ENCODE assay signal across 25 mouse cellular contexts in genomic region chr4:120180535-120180934, GRCm38 (mm10). TPM values are rescaled to one million over a fixed set of nuclear protein-coding genes. Genes with fewer than 3 reads are reported as not detected.
DNase-seq lines count a peak whose midpoint lies in the region; ATAC-seq and TF ChIP-seq lines count a peak whose summit lies in the region.
"Had no signal": no experiment of that assay in that cellular context is flagged by ENCODE, and none has a peak within 500 bp of the region (broad histone marks: within the 10 kb centered on the region; RNA-seq: fewer than 3 reads in every experiment).

No protein-coding gene starts in this region.

- H3K4me3 ChIP-seq in liver, adult 2 months (ENCODE audit: insufficient read depth, low read depth, low read length): no peak overlapping the region
- H3K4me3 ChIP-seq in liver, embryonic 11.5 days (ENCODE audit: low read depth, low read length): no peak overlapping the region
- no peak overlapping the region for H3K4me3 ChIP-seq in intestine, embryonic 15.5 days (replicated peaks)
- H3K4me3 ChIP-seq in intestine, postnatal 0 days (ENCODE audit: low read depth, low read length): no peak overlapping the region
- no peak overlapping the region for H3K4me3 ChIP-seq in stomach, postnatal 0 days (ENCODE audit: low read depth, low read length)
- H3K4me3 ChIP-seq: embryonic facial prominence, embryonic 10.5 days; embryonic facial prominence, embryonic 12.5 days; forebrain, embryonic 13.5 days had no signal

- no peak overlapping the region for H3K27ac ChIP-seq in liver, adult 2 months (replicated peaks; ENCODE audit: insufficient read depth, low read depth, low read length)
- H3K27ac ChIP-seq in liver, embryonic 11.5 days (ENCODE audit: low read depth, low read length): no peak overlapping the region
- no peak overlapping the region for H3K27ac ChIP-seq in intestine, embryonic 15.5 days
- H3K27ac ChIP-seq in intestine, postnatal 0 days (ENCODE audit: low read depth, low read length): no peak overlapping the region
- H3K27ac ChIP-seq in stomach, postnatal 0 days (replicated peaks): no peak overlapping the region
- H3K27ac ChIP-seq: embryonic facial prominence, embryonic 10.5 days; embryonic facial prominence, embryonic 12.5 days; forebrain, embryonic 13.5 days had no signal

- TF ChIP-seq CTCF in liver, adult 2 months (IDR thresholded peaks at IDR 0.05; ENCODE audit: low read depth, low read length): no peak
- peak; percentile 51 for TF ChIP-seq CTCF in intestine, postnatal 0 days (IDR thresholded peaks at IDR 0.05; ENCODE audit: low read depth)
- TF ChIP-seq CTCF in stomach, postnatal 0 days (IDR thresholded peaks at IDR 0.05; ENCODE audit: low read depth): no peak

- no peak for TF ChIP-seq POLR2A in liver, adult 2 months (IDR thresholded peaks at IDR 0.05; ENCODE audit: extremely low read depth, insufficient read depth, low read length)

- no peaks in the 10 kb centered on the region for H3K79me2 ChIP-seq in liver, adult 2 months (ENCODE audit: control insufficient read depth, insufficient read depth, low read length)

- DNase-seq in liver, adult 2 months (ENCODE audit: extremely low read depth, low read depth, low spot score): peak; percentile 14
- no peak for DNase-seq in liver, embryonic 11.5 days (ENCODE audit: low spot score)
- DNase-seq in stomach, postnatal 0 days (ENCODE audit: low spot score): no peak
- DNase-seq in testis, postnatal 14 days (ENCODE audit: low spot score): no peak
- no peak for DNase-seq in frontal cortex, postnatal 14 days (ENCODE audit: low spot score in 2 of 2)
- DNase-seq: adrenal gland, adult 8-10 months; adrenal gland, postnatal 14 days; adrenal gland, postnatal 36 days; B cell, adult 2 months; cerebellum, adult 11-12 months; cerebellum, adult 2 months; cerebellum, adult 9-10 months; cerebellum, postnatal 10 days; cerebellum, postnatal 25 days had no signal

- H3K9ac ChIP-seq in liver, adult 2 months (ENCODE audit: low read depth, low read length): no peak overlapping the region
- H3K9ac ChIP-seq in liver, embryonic 11.5 days (ENCODE audit: low read depth, low read length): no peak overlapping the region
- no peak overlapping the region for H3K9ac ChIP-seq in intestine, embryonic 15.5 days
- no peak overlapping the region for H3K9ac ChIP-seq in intestine, postnatal 0 days (ENCODE audit: low read depth, low read length)
- no peak overlapping the region for H3K9ac ChIP-seq in stomach, postnatal 0 days (ENCODE audit: low read length)
- H3K9ac ChIP-seq: embryonic facial prominence, embryonic 12.5 days; forebrain, embryonic 13.5 days had no signal

- TF ChIP-seq EP300 in stomach, postnatal 0 days (optimal IDR thresholded peaks at IDR 0.05): no peak

- no peaks in the 10 kb centered on the region for H3K4me1 ChIP-seq in liver, adult 2 months (ENCODE audit: control insufficient read depth, insufficient read depth, low read length)
- no peaks in the 10 kb centered on the region for H3K4me1 ChIP-seq in liver, embryonic 11.5 days (replicated peaks; ENCODE audit: control insufficient read depth, insufficient read depth, low read length)
- peaks cover 10% of the 10 kb centered on the region for H3K4me1 ChIP-seq in intestine, embryonic 15.5 days (replicated peaks)
- H3K4me1 ChIP-seq in intestine, postnatal 0 days (replicated peaks; ENCODE audit: control insufficient read depth, insufficient read depth, low read length): peaks cover 7% of the 10 kb centered on the region; the same call in 1 of the 2 replicates
- no peaks in the 10 kb centered on the region for H3K4me1 ChIP-seq in stomach, postnatal 0 days (replicated peaks; ENCODE audit: control insufficient read depth, insufficient read depth)
- H3K4me1 ChIP-seq: embryonic facial prominence, embryonic 12.5 days had no signal

- H3K27me3 ChIP-seq in liver, adult 2 months (ENCODE audit: control insufficient read depth, insufficient read depth, low read length): no peaks in the 10 kb centered on the region
- H3K27me3 ChIP-seq in liver, embryonic 11.5 days (replicated peaks; ENCODE audit: control insufficient read depth, insufficient read depth, low read length): no peaks in the 10 kb centered on the region
- H3K27me3 ChIP-seq in intestine, embryonic 15.5 days (replicated peaks): no peaks in the 10 kb centered on the region
- no peaks in the 10 kb centered on the region for H3K27me3 ChIP-seq in intestine, postnatal 0 days (replicated peaks; ENCODE audit: control insufficient read depth, insufficient read depth, low read length)
- no peaks in the 10 kb centered on the region for H3K27me3 ChIP-seq in stomach, postnatal 0 days (ENCODE audit: control insufficient read depth, insufficient read depth, low read length)
- H3K27me3 ChIP-seq: Patski had no signal

- H3K9me3 ChIP-seq in liver, embryonic 11.5 days (ENCODE audit: control insufficient read depth, low read length): no peaks in the 10 kb centered on the region
- no peaks in the 10 kb centered on the region for H3K9me3 ChIP-seq in intestine, embryonic 15.5 days
- no peaks in the 10 kb centered on the region for H3K9me3 ChIP-seq in intestine, postnatal 0 days (ENCODE audit: control insufficient read depth)
- H3K9me3 ChIP-seq in stomach, postnatal 0 days (ENCODE audit: control insufficient read depth, low read length): no peaks in the 10 kb centered on the region
- H3K9me3 ChIP-seq: embryonic facial prominence, embryonic 10.5 days; embryonic facial prominence, embryonic 12.5 days; forebrain, embryonic 13.5 days had no signal

- ATAC-seq in liver, embryonic 11.5 days (replicated peaks; ENCODE audit: low FRiP score): no peak
- peak; percentile 46 for ATAC-seq in intestine, embryonic 15.5 days
- peak; percentile 45 for ATAC-seq in intestine, postnatal 0 days
- ATAC-seq in stomach, postnatal 0 days (ENCODE audit: low FRiP score, low TSS enrichment): peak; percentile 54; the same call in 1 of the 2 replicates
- ATAC-seq: activated CD4-positive, CD25-positive, alpha-beta regulatory T cell, adult 4 months; CD4-positive, CD25-positive, alpha-beta regulatory T cell, adult 4 months; forebrain, embryonic 13.5 days; Patski had no signal

- H3K4me2 ChIP-seq in liver, embryonic 11.5 days: no peak overlapping the region
- H3K4me2 ChIP-seq in intestine, embryonic 15.5 days (replicated peaks): no peak overlapping the region
- H3K4me2 ChIP-seq in intestine, postnatal 0 days (replicated peaks; ENCODE audit: low read depth): no peak overlapping the region
- H3K4me2 ChIP-seq in stomach, postnatal 0 days (replicated peaks; ENCODE audit: low read depth): no peak overlapping the region
- H3K4me2 ChIP-seq: embryonic facial prominence, embryonic 12.5 days; forebrain, embryonic 13.5 days had no signal

- H3K36me3 ChIP-seq in liver, adult 2 months (ENCODE audit: control insufficient read depth, insufficient read depth, low read length): no peaks in the 10 kb centered on the region
- H3K36me3 ChIP-seq in liver, embryonic 11.5 days (ENCODE audit: control insufficient read depth, insufficient read depth, low read length): no peaks in the 10 kb centered on the region
- H3K36me3 ChIP-seq in intestine, embryonic 15.5 days: no peaks in the 10 kb centered on the region
- no peaks in the 10 kb centered on the region for H3K36me3 ChIP-seq in intestine, postnatal 0 days (ENCODE audit: control insufficient read depth, insufficient read depth)
- no peaks in the 10 kb centered on the region for H3K36me3 ChIP-seq in stomach, postnatal 0 days (ENCODE audit: control insufficient read depth, insufficient read depth, low read length)
- H3K36me3 ChIP-seq: embryonic facial prominence, embryonic 10.5 days; embryonic facial prominence, embryonic 12.5 days; G1E had no signal

RNA-seq across cellular contexts. Expression of gene Edn2, which starts 19.5 kb away (rescaled TPM):
- not detected in 2 replicates for total RNA-seq in liver, adult 2 months (2014; rRNA removed)
- polyA plus RNA-seq in liver, adult 2 months (2012; rRNA removed): not detected in 2 replicates
- polyA plus RNA-seq in liver, embryonic 11.5 days (2014; fragmentation: Nextera tagmentation; extraction: Ambion mirVana): 0.25 and 0.59 TPM in 2 replicates
- polyA plus RNA-seq in intestine, embryonic 15.5 days (2015; fragmentation: Nextera tagmentation; extraction: Ambion mirVana): 5.1 and 5.2 TPM in 2 replicates
- polyA plus RNA-seq in intestine, postnatal 0 days (2015; fragmentation: Nextera tagmentation; extraction: Ambion mirVana): 4.7 and 5.6 TPM in 2 replicates
- polyA plus RNA-seq in stomach, postnatal 0 days (2015; fragmentation: Nextera tagmentation; extraction: Ambion mirVana): 1.9 and 2.2 TPM in 2 replicates
- total RNA-seq: adrenal gland, adult 8-10 months; adrenal gland, postnatal 14 days; adrenal gland, postnatal 36 days; CH12.LX; G1E had no signal
- polyA plus RNA-seq: activated CD4-positive, CD25-positive, alpha-beta regulatory T cell, adult 4 months; CD4-positive, CD25-positive, alpha-beta regulatory T cell, adult 4 months; embryonic facial prominence, embryonic 10.5 days; forebrain, embryonic 11.5 days; G1E; Patski had no signal
